Mouse (Mus musculus) adrenal gland, adult 10 weeks (tissue): ENCODE measurements around the gene 4921504E06Rik. TPM values are rescaled to one million over a fixed set of nuclear protein-coding genes. Genes with fewer than 3 reads are reported as not detected.

Source experiments
- polyA plus RNA-seq: library from polyadenylated mRNA; stranded (reverse); fragments of 350-450 nt; fragmentation: Illumina TruSeq; extraction: RNeasy Lipid Tissue Mini Kit (QIAGEN cat#74804); gene quantifications from one replicate; pipeline ENCODE4 v1.2.3, GENCODE M21; 2014; ENCODE audit warnings: low read depth, low replicate concordance

4921504E06Rik gene
- not detected for polyA plus RNA-seq

GRCm38 (mm10) chr2:19553821-19554592 lies at the start of gene 4921504E06Rik:
TSS of gene 4921504E06Rik (minus strand) at chr2:19553914.

GRCm38 (mm10) chr2:19444931-19445831 lies 108.5 kb downstream of the 4921504E06Rik start, which contains the start of gene Ptf1a:
TSS of gene Ptf1a (plus strand) at chr2:19445663.

Other genes starting within 250 kb of the 4921504E06Rik start
- gene Msrb2, start 182.5 kb downstream of the 4921504E06Rik start, polyA plus RNA-seq = 32.4 TPM
- not detected for gene Ptf1a, start 108.3 kb downstream of the 4921504E06Rik start, polyA plus RNA-seq
- 31.3 TPM for gene Otud1, start 103.8 kb upstream of the 4921504E06Rik start, polyA plus RNA-seq